Mouse (Mus musculus) stomach, embryonic 14.5 days (tissue): Measurements from ENCODE around the gene Trir. TPM values are rescaled to one million over a fixed set of nuclear protein-coding genes. Genes with fewer than 3 reads are reported as not detected.

Source experiments
- ATAC-seq: fragments of 200-750 bp; cut with Nextera tagmentation; 2 replicates; pipeline ENCODE4 v1.8.0; 2017; ENCODE audit warnings: low read depth, moderate TSS enrichment; ENCODE audit not compliant: insufficient number of reproducible peaks, insufficient read depth, low FRiP score
- H3K27ac ChIP-seq: fragments of 300-500 bp; sonication (generic); 2 replicates; pipeline ENCODE4 v1.5.1; 2014; ENCODE audit warnings: mild to moderate bottlenecking, low read length, moderate library complexity, mixed read lengths
- H3K27me3 ChIP-seq: fragments of 300-500 bp; sonication (generic); 2 replicates; pipeline ENCODE4 v1.6.1; 2014; ENCODE audit warnings: low read length, control low read depth, mixed read lengths; ENCODE audit not compliant: control insufficient read depth, insufficient read depth
- H3K36me3 ChIP-seq: fragments of 300-500 bp; sonication (generic); 2 replicates; pipeline ENCODE4 v1.6.1; 2014; ENCODE audit warnings: mild to moderate bottlenecking, control low read depth, low read length, moderate library complexity, mixed read lengths; ENCODE audit not compliant: control insufficient read depth, insufficient read depth
- H3K4me1 ChIP-seq: fragments of 300-500 bp; sonication (generic); 2 replicates; pipeline ENCODE4 v1.6.1; 2014; ENCODE audit warnings: low read length, control low read depth, mixed read lengths; ENCODE audit not compliant: control insufficient read depth, insufficient read depth
- H3K4me2 ChIP-seq: fragments of 300-500 bp; sonication (generic); replicated peaks from 2 replicates; pipeline ENCODE4 v1.6.1; 2014; ENCODE audit warnings: low read depth, low read length, control low read depth
- H3K4me3 ChIP-seq: fragments of 300-500 bp; sonication (generic); 2 replicates; pipeline ENCODE4 v1.5.1; 2014; ENCODE audit warnings: low read depth, low read length, control low read depth
- H3K9ac ChIP-seq: fragments of 300-500 bp; sonication (generic); replicated peaks from 2 replicates; pipeline ENCODE4 v1.6.1; 2014; ENCODE audit warnings: low read depth, mild to moderate bottlenecking, control low read depth, low read length, moderate library complexity, mixed read lengths
- H3K9me3 ChIP-seq: fragments of 300-500 bp; sonication (generic); 2 replicates; pipeline ENCODE4 v1.6.1; 2016; ENCODE audit warnings: low read depth, low read length, control low read depth; ENCODE audit not compliant: control insufficient read depth
- WGBS: fragments of 180-500 bp; shearing (Covaris S2); extraction: QIAGEN DNeasy Blood & Tissue Kit; methylation state at CpG from one replicate; pipeline ENCODE4 v1.1.7; 2014; 5-methylcytosine and 5-hydroxymethylcytosine counted together
- polyA plus RNA-seq: library from polyadenylated mRNA; unstranded; fragments of >200 nt; fragmentation: Nextera tagmentation; extraction: Ambion mirVana; gene quantifications from 2 replicates; pipeline ENCODE4 v1.2.1, GENCODE M21; 2014

The Trir gene
- 132 and 136 TPM in 2 replicates for polyA plus RNA-seq

GRCm38 (mm10) chr8:85026670-85027515 is at the start of gene Trir:
Trir (plus strand) TSS chr8:85026823.
- peak within 1 kb of the TSS; percentile 98 for H3K4me3 ChIP-seq
- H3K27me3 ChIP-seq, result no peaks in the 10 kb centered on the region
- H3K4me1 ChIP-seq, result peaks cover 28% of the 10 kb centered on the region
- under 1% methylated on average over 69 of the region's 75 CpGs for WGBS
- H3K27ac ChIP-seq, result peak within 1 kb of the TSS; percentile 83
- peak within 1 kb of the TSS; percentile 95 for H3K4me2 ChIP-seq
- H3K36me3 ChIP-seq, result peaks cover 42% of the 10 kb centered on the region
- H3K9me3 ChIP-seq, result no peaks in the 10 kb centered on the region
- H3K9ac ChIP-seq, result peak within 1 kb of the TSS; percentile 99
- ATAC-seq, result peak; percentile 87

- Histone ChIP-seq H3K9me3 (no peaks in the 10 kb centered on the region), H3K4me2 (peak overlapping the region; percentile 99), H3K9ac (peak overlapping the region; percentile 63), H3K27me3 (no peaks in the 10 kb centered on the region), H3K4me3 (peak overlapping the region; percentile 56), H3K36me3 (peaks cover 12% of the 10 kb centered on the region), H3K4me1 (peaks cover 53% of the 10 kb centered on the region), H3K27ac (peak overlapping the region; percentile 74)
- WGBS, result 1% methylated on average over 70 of the region's 70 CpGs
- ATAC-seq, result no peak
Observed at GRCm38 (mm10) chr8:84977435-84978247, 49.0 kb upstream of the Trir start.

GRCm38 (mm10) chr8:84978248-84978940 is 48.2 kb upstream of the Trir start, which contains the start of gene Junb:
Junb (minus strand) TSS chr8:84978718.
- under 1% methylated on average over 60 of the region's 63 CpGs for WGBS

DNA sequence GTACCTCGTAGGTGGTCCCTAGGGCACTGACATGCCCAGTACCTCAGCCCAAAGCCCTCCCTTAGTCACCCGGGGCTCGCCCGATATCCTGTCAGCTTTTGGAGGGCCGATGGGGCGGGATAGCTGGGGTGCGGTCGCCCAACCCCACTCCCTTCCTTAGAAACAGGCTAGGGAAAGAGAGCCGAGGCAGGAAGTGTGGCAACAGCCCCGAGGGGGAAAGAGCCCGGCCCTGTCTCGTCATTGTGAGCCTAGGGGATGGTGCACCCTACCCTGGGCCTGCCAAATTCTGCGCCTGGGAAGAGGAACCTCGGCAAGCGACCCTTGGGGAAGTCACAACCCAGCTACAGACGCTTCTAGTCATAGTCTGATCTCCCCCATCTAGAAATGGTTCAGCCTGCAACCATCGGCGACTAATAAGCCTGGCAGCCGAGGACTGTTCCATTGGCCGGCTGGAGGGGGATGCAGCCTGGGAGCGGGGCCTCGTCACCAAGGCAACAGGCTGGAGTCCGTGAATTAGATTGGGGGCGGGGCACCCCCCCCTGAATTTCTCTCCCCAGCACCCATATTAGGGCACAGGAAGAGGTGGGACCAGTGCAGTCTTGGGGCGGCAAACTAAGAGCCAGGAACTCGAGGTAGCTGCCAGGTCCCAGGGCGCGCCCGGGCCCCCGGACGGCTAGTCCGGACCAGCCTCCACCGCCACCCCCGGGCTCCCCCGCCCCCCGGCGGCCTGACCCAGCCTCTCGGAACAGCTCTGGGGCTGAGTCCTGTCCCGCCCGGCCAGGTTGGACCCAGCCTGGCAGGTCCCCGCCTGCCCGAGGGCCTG is 46.8 kb upstream of the Trir start:
- H3K4me3 ChIP-seq, result peak overlapping the region; percentile 56
- no peaks in the 10 kb centered on the region for H3K9me3 ChIP-seq
- ATAC-seq, result peak; percentile 38
- H3K27me3 ChIP-seq, result no peaks in the 10 kb centered on the region
- peak overlapping the region; percentile 99 for H3K4me2 ChIP-seq
- WGBS, result 3% methylated on average over 40 of the region's 42 CpGs
- peaks cover 64% of the 10 kb centered on the region for H3K4me1 ChIP-seq
- peak overlapping the region; percentile 18; the same call in 1 of the 2 replicates for H3K9ac ChIP-seq
- H3K27ac ChIP-seq, result peak overlapping the region; percentile 89
- no peaks in the 10 kb centered on the region for H3K36me3 ChIP-seq

More at GRCm38 (mm10) chr8:84978248-84978940, 48.2 kb upstream of the Trir start, which contains the start of gene Junb:
- Histone ChIP-seq H3K4me2 (peak within 1 kb of the TSS; percentile 99), H3K4me3 (peak within 1 kb of the TSS; percentile 56), H3K27ac (peak within 1 kb of the TSS; percentile 89), H3K9me3 (no peaks in the 10 kb centered on the region), H3K4me1 (peaks cover 54% of the 10 kb centered on the region), H3K27me3 (no peaks in the 10 kb centered on the region), H3K36me3 (peaks cover 5% of the 10 kb centered on the region; the same call in 1 of the 2 replicates), H3K9ac (peak within 1 kb of the TSS; percentile 63)
- ATAC-seq, result peak; percentile 66

- no peak for ATAC-seq
- Histone ChIP-seq H3K4me3 (peak overlapping the region; percentile 56; the same call in 1 of the 2 replicates), H3K4me1 (peaks cover 68% of the 10 kb centered on the region), H3K36me3 (no peaks in the 10 kb centered on the region), H3K27ac (peak overlapping the region; percentile 89), H3K4me2 (peak overlapping the region; percentile 99), H3K9me3 (no peaks in the 10 kb centered on the region), H3K9ac (peak overlapping the region; percentile 18; the same call in 1 of the 2 replicates), H3K27me3 (no peaks in the 10 kb centered on the region)
- whole genome bisulfite sequencing, result 31% methylated on average over 11 of the region's 11 CpGs
Observed at GRCm38 (mm10) chr8:84980622-84981358, 45.8 kb upstream of the Trir start.

- H3K27ac ChIP-seq, result peak overlapping the region; percentile 89
- peaks cover 65% of the 10 kb centered on the region for H3K4me1 ChIP-seq
- 74% methylated on average over 15 of the region's 15 CpGs for WGBS
- no peak overlapping the region for H3K4me3 ChIP-seq
- no peak overlapping the region for H3K9ac ChIP-seq
- no peak overlapping the region for H3K4me2 ChIP-seq
- H3K36me3 ChIP-seq, result no peaks in the 10 kb centered on the region
- H3K27me3 ChIP-seq, result 0 out of 2 replicates have a peak, but pooled peaks cover 3% of the 10 kb centered on the region
- no peak for ATAC-seq
- no peaks in the 10 kb centered on the region for H3K9me3 ChIP-seq
Observed at GRCm38 (mm10) chr8:84981644-84982498, 44.8 kb upstream of the Trir start.
